Mouse (Mus musculus) embryo, embryonic 11.5 days (tissue): ENCODE measurements around the gene Rabgap1.
"Not testable (repeated sequence)": the region's sequence is repeated elsewhere in the genome, so short reads cannot be mapped to it uniquely, and the experiment has no call there.

Experiments
- DNase-seq: peaks from one replicate; pipeline ENCODE4 v3.0.0-alpha.2; 2012; ENCODE audit warnings: low read depth, low spot score

Rabgap1 gene

GRCm38 (mm10) chr2:37442611-37443591, at the start of gene Rabgap1, which contains the start of the genes Zbtb26 and Zbtb6:
Rabgap1 (plus strand) TSS chr2:37443279.
Zbtb26 (minus strand) TSS chr2:37443135.
Zbtb6 (minus strand) TSS chr2:37443171.
- peak; percentile 93 for DNase-seq

DNA sequence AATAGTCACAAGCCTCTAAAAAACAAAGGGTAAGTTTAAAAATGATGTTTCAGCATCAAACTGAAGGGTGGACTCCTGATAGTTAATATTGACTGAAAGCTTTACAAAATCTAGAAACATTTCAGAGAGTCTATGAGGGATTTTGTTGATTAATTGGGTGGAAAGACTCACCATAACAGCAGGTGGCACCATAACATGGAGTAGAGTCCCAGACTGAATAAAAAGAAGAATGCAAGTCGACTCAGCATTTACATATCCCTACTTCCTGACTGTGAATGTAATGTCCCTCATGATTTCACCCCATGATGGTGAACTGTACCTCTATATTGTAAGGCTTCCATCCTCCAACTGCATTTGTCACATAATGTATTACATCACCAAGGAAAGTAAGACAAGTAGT, 47.5 kb upstream of the Rabgap1 start:
- DNase-seq = no peak

DNA sequence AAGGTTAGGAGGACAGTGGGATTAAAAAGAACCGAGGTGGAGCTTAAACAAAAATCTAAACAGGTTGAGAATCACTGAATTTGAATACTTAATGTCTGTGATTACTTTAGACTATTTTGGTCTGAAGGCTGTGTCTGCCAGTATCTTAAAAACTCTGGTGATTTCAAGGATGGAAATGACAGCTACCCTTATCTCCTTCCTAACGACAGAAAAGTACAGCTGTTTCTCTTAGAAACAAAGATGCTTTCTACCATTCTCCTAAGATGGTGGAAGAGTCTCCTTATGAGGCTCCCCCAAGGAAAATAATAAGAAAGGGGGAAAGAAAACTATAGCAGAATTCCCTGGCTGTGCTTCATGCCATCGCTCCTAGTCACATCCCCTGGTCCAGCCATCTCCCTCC, 21.2 kb upstream of the Rabgap1 start:
- DNase-seq = no peak

DNA sequence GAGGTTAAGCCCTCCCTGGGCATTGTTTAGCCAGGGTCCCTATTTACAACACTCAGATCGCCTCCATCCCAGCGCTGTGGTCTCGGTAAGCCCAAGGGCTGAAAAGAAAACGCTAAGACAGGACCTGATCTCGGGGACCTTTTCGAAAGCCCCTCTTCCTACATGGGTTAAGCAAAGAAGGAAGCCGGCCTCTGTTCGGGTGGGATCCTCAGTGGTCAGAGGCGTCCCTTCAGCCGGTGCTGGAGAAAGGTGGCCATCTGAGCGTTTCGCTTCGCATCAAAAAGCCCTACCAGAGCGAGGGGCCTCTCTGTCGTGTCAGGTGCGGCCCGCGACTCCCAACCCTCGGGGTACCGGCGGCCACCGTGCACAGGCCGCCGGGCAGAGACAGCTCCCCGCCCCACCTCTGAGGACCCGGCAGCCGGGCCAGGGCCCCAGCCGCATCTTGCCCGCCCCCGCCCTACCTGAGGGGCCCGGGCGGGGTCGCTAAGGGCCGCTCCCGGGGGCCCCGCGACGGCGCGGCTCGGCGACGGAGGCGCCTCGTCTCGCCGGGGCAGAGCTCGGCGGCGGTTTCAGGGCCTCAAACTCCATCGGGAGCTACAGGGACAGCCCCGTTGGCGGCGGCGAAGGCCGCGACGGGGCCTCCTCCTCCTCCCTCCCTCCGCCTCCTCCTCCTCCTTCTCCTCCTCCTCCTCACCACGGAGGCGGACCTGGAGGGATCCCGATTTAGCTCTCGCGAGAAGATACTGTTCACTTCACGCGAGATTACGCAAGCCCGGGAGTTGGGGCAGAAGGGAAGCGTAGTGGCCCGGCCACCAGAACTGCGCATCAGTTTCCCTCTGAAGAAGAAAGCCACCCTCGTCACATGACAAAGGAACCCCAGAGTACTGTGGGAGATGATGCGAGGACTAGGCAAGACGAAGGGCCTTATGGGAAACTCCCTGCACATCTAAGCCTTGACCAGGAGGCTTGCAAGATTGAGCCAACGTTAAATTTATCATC, 20.5 kb upstream of the Rabgap1 start, which contains the start of gene Rc3h2:
TSS of gene Rc3h2 (minus strand) at position 598 of the 999 bp plus-strand sequence.
- peak; percentile 96 for DNase-seq

DNA sequence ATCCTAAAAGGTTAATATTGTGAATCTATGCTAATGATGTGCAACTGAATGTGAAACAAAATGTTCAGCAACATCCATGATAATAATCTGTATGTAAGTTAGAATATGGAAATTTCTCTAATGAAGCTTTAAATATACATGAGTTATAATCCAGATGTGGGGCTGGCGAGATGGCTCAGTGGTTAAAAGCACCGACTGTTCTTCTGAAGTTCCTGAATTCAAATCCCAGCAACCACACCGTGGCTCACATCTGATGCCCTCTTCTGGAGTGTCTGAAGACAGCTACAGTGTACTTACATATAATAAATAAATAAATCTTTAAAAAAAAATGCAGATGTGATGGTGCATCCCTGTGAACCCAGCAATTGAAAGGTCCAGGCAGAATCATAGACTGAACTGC, 19.4 kb upstream of the Rabgap1 start:
- DNase-seq = no peak

DNA sequence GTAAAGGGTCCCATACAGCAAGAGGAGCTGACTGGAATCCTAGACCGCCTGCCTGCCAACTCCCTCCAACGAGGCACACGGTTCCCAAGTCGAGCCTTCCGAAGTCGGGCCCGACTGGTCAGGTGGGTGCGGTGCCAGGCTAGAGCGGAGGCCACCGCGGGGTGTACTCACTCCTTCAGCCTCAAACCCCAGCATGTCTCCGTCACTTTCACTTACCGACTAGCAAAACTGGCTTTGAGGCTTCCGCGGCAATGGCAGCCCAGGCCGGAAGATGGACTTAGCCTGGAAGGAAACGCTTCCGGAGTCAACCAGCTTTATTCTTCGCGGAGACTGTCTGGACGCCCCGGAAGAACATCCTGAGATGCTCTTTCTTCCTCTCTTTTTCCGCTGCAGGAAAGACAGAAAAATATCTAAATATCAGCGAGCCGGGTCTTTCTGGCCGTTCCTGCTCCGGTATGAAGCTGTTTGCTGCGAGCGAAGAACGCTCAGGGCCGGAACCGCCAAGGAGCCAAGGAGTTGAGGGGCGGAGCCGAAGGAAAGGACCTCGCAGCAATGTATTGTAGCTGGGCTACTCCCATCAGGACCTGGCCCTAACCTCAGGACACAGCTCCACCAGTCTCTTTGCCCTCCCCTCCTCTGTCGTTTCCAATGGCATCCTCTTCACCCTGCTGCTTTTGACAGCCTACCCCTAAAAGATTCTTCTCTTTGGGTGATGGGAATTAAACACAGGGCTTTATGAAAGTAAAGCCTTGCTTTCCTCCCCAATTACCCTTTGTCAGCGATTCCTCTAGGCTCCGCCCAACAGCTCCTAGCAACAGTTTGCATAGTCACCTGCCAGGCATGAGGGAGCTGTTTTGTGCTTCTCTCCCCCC, 12.2 kb upstream of the Rabgap1 start:
- peak; percentile 75 for DNase-seq

GRCm38 (mm10) chr2:37431609-37432008, 11.5 kb upstream of the Rabgap1 start:
- DNase-seq = no peak

- DNase-seq = peak; percentile 95
These were observed 8.7 kb downstream of the Rabgap1 start for GRCm38 (mm10) chr2:37451667-37452375.

- no peak for DNase-seq
These were observed 9.3 kb downstream of the Rabgap1 start for GRCm38 (mm10) chr2:37452376-37452760.

DNA sequence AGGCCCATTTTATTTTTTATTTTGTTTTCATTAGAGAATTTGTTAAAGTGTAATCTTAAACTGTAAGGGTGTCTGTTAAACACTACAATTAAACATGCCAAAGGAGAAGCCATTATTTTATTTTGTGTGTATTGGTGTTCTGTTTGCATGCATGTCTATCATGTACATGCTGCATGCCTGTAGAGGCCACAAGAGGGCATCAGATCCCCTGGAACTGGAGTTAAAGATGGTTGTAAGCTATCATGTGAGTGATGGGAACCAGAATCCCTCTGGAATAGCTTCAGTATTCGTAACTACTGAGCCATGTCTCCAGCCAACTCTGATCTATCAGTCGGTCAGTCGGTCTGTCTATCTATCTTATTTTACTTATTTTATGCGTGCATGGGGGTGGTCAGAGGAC, 17.6 kb downstream of the Rabgap1 start:
- DNase-seq = no peak

- no peak for DNase-seq
These were observed 23.2 kb downstream of the Rabgap1 start for GRCm38 (mm10) chr2:37466266-37466665.

- no peak for DNase-seq
These were observed 36.5 kb downstream of the Rabgap1 start for GRCm38 (mm10) chr2:37479559-37479958.

GRCm38 (mm10) chr2:37480039-37480438, 37.0 kb downstream of the Rabgap1 start:
- DNase-seq = no peak

DNA sequence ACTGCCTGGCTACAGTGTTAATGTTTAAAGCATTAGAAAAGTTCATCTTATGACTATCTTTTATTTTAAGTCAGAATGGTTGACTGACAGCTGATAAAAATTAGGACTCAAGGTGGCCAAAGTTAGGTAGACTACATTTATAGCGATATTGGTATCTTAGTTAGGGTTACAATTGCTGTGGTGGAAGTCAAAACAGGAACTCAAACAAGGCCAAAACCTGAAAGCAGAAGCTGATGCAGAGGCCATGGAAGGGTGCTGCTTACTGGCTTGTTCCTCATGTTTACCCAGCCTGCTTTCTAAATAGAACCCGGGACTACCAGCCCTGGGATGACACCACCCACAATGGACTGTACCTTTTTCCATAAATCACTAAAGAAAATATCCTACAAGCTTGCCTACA, 41.1 kb downstream of the Rabgap1 start:
- no peak for DNase-seq

DNA sequence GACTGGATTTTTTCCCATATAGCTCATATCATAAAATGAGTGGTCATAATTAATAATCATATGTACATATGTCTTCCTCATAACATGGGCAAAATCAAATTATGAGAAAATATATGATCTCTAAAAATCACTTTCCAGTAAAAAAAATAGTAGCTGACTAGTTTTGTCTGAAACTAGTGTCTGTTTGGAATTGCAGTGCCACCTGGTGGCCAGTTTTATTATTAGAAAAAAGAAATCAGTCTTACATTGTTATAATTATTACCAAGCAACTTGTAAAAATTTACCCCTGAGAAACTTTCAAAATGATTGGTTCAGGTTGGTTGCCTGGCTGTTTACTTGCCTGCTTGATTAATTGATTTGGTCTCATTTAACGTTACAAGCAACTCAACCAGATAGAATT, 42.3 kb downstream of the Rabgap1 start:
- DNase-seq = peak; percentile 37

DNA sequence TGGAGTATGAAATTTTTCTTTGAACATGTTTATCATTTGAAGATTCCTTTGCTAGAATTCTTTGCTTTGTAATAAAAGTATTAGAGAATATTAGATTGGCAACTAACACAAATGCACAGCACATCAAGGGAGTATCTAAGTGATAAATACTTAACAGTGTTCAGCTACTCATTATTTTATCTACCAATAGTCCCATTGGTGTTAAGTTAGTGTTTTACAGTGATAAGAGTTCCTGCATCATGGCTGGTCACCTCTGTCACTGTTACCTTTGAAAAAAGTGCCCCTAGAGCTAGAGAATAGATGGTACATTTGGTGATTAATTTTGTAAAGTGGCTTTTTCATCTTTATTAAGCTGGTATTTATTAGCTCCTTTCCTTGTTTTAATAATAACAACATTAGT, 43.3 kb downstream of the Rabgap1 start:
- no peak for DNase-seq

- no peak for DNase-seq
These were observed 45.9 kb downstream of the Rabgap1 start for GRCm38 (mm10) chr2:37488956-37489355.

GRCm38 (mm10) chr2:37497321-37497720, 54.2 kb downstream of the Rabgap1 start:
- DNase-seq = no peak

GRCm38 (mm10) chr2:37505856-37506255, 62.8 kb downstream of the Rabgap1 start:
- not testable (repeated sequence) for DNase-seq
